Mouse (Mus musculus) midbrain, embryonic 11.5 days (tissue): ENCODE data around the gene Bicd2. TPM values are rescaled to one million over a fixed set of nuclear protein-coding genes. Genes with fewer than 3 reads are reported as not detected.

Source experiments
- ATAC-seq: fragments of 200-750 bp; cut with Nextera tagmentation; 2 replicates; pipeline ENCODE4 v1.8.0; 2017; ENCODE audit warnings: moderate TSS enrichment, moderate library complexity; ENCODE audit not compliant: low FRiP score
- DNase-seq: peaks from one replicate; pipeline ENCODE4 v3.0.0; 2015; ENCODE audit warnings: low spot score; ENCODE audit errors: missing footprints
- H3K27ac ChIP-seq: fragments of 300-500 bp; sonication (generic); 2 replicates; pipeline ENCODE4 v1.5.1; 2014; ENCODE audit warnings: low read depth, low read length
- H3K27me3 ChIP-seq: fragments of 300-500 bp; sonication (generic); 2 replicates; pipeline ENCODE4 v1.6.1; 2014; ENCODE audit warnings: mild to moderate bottlenecking, low read length, moderate library complexity, mixed read lengths; ENCODE audit not compliant: control insufficient read depth, insufficient read depth
- H3K36me3 ChIP-seq: fragments of 300-500 bp; sonication (generic); 2 replicates; pipeline ENCODE4 v1.6.1; 2014; ENCODE audit warnings: mild to moderate bottlenecking, low read length, moderate library complexity, mixed read lengths; ENCODE audit not compliant: control insufficient read depth, insufficient read depth
- H3K4me1 ChIP-seq: fragments of 300-500 bp; sonication (generic); 2 replicates; pipeline ENCODE4 v1.6.1; 2014; ENCODE audit warnings: low read length; ENCODE audit not compliant: control insufficient read depth, insufficient read depth
- H3K4me2 ChIP-seq: fragments of 300-500 bp; sonication (generic); 2 replicates; pipeline ENCODE4 v1.6.1; 2014; ENCODE audit warnings: mild to moderate bottlenecking, moderate library complexity
- H3K4me3 ChIP-seq: fragments of 300-500 bp; sonication (generic); 2 replicates; pipeline ENCODE4 v1.5.1; 2014; ENCODE audit warnings: low read depth, low read length
- H3K9ac ChIP-seq: fragments of 300-500 bp; sonication (generic); 2 replicates; pipeline ENCODE4 v1.6.1; 2014; ENCODE audit warnings: low read length
- H3K9me3 ChIP-seq: fragments of 300-500 bp; sonication (generic); 2 replicates; pipeline ENCODE4 v1.6.1; 2016; ENCODE audit warnings: low read length; ENCODE audit not compliant: control insufficient read depth
- WGBS: fragments of 180-500 bp; shearing (Covaris S2); extraction: QIAGEN DNeasy Blood & Tissue Kit; methylation state at CpG from one replicate; pipeline ENCODE4 v1.1.7; 2014; 5-methylcytosine and 5-hydroxymethylcytosine counted together
- polyA plus RNA-seq: library from polyadenylated mRNA; unstranded; fragments of >200 nt; fragmentation: Nextera tagmentation; extraction: Ambion mirVana; gene quantifications from 2 replicates; pipeline ENCODE4 v1.2.1, GENCODE M21; 2014

Bicd2 gene
- polyA plus RNA-seq, 1 experiment from 2014 or later, result 25.3 TPM

DNA sequence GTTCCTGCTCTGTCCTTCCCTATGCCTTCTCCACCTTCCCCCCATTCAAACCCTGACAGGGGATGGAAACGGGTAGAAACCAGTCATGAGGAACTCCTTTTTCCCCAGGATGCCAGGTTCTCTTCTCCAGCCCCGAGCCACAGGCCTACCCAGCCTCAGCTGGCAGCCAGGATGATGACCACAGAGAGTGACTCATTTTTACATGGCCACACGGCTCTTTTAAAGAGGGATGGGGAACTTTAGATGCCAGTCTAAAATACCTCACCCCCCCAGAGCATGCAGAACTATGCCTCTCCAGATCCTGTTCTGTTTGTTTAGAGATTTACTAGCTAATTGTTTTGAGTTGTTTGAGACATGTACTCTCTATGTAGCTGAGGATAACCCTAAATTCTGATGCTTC is 19.9 kb upstream of the Bicd2 start:
- Histone ChIP-seq H3K4me2 (no peak overlapping the region), H3K27ac (no peak overlapping the region), H3K4me3 (no peak overlapping the region), H3K4me1 (peaks cover 26% of the 10 kb centered on the region), H3K9me3 (no peaks in the 10 kb centered on the region), H3K36me3 (no peaks in the 10 kb centered on the region), H3K9ac (no peak overlapping the region), H3K27me3 (peaks cover 28% of the 10 kb centered on the region)
- ATAC-seq, result no peak
- 61% methylated on average over 3 of the region's 3 CpGs for WGBS
- peak; percentile 59 for DNase-seq

DNA sequence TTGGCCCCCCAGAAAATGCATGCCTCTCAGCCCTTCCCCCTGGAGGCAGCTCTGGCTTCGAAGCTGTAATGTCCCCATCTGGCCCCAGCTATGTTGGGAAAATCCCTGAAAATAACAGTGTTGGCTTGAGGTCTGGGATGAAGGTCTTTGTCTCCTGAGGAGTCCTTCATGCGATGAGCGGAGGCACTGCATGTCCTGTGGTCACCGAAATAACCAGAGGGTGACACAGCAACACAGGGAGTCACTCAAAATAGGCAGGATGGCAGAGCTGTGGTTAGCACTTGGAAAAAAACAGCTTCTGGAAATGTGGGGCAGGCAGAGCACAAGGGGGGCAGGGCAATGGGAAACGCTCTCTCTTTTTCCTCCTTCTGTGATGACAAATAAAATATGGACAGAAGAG is 19.2 kb upstream of the Bicd2 start:
- H3K27me3 ChIP-seq, result peaks cover 28% of the 10 kb centered on the region
- 88% methylated on average over 5 of the region's 5 CpGs for WGBS
- ATAC-seq (no peak), DNase-seq (no peak)
- H3K9ac ChIP-seq, result no peak overlapping the region
- H3K36me3 ChIP-seq, result no peaks in the 10 kb centered on the region
- H3K27ac ChIP-seq, result no peak overlapping the region
- no peak overlapping the region for H3K4me3 ChIP-seq
- H3K9me3 ChIP-seq, result no peaks in the 10 kb centered on the region
- peaks cover 24% of the 10 kb centered on the region for H3K4me1 ChIP-seq
- no peak overlapping the region for H3K4me2 ChIP-seq

DNA sequence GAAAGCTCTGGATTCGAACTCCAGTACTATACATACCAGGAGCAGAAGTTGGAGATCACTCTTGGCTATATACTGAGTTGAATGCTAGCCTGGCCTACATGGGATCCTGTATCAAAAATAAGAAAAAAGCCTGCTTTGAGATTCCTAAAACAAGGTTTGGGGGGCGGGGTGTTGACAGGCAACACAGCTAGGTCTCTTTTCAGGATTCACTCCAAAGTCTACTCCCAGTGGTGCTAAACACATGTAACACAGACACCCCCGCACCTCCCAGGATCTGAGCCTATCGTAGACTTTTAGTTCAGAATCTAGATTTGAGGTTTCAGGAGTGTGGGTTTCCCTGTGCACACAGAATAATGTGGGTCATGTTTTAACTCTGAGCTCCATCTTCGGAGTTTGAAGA is 18.6 kb upstream of the Bicd2 start:
- peaks cover 21% of the 10 kb centered on the region for H3K4me1 ChIP-seq
- no peaks in the 10 kb centered on the region for H3K36me3 ChIP-seq
- no peak for ATAC-seq
- no peak for DNase-seq
- H3K27ac ChIP-seq, result no peak overlapping the region
- peaks cover 25% of the 10 kb centered on the region for H3K27me3 ChIP-seq
- H3K9me3 ChIP-seq, result no peaks in the 10 kb centered on the region
- H3K4me2 ChIP-seq, result no peak overlapping the region
- no peak overlapping the region for H3K4me3 ChIP-seq
- WGBS, result 96% methylated on average over 5 of the region's 5 CpGs
- no peak overlapping the region for H3K9ac ChIP-seq

DNA sequence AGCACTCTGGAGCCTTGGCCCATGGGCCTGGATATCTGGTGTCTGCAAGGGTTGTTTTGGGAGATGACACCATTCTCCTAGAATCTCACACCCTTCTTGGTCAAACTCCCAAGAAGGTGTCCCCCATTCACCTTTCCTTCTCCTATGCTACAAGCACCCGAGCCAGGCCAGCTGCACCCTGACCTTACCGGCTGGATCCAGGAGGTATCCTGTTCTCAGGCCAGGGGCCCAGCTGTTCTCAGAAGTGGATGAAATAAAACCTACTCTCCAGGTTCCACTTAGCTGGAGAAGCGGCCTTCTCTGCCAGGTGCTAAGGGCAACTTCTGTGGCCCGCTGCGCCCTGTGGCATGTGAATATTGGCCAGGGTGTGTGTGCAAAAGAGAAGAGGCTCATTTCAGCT is 16.5 kb upstream of the Bicd2 start:
- no peak overlapping the region for H3K27ac ChIP-seq
- H3K36me3 ChIP-seq, result no peaks in the 10 kb centered on the region
- no peak for ATAC-seq
- peaks cover 8% of the 10 kb centered on the region for H3K4me1 ChIP-seq
- H3K4me2 ChIP-seq, result no peak overlapping the region
- no peak for DNase-seq
- H3K27me3 ChIP-seq, result peaks cover 17% of the 10 kb centered on the region
- 94% methylated on average over 5 of the region's 5 CpGs for WGBS
- H3K9me3 ChIP-seq, result no peaks in the 10 kb centered on the region
- H3K4me3 ChIP-seq, result no peak overlapping the region
- no peak overlapping the region for H3K9ac ChIP-seq

DNA sequence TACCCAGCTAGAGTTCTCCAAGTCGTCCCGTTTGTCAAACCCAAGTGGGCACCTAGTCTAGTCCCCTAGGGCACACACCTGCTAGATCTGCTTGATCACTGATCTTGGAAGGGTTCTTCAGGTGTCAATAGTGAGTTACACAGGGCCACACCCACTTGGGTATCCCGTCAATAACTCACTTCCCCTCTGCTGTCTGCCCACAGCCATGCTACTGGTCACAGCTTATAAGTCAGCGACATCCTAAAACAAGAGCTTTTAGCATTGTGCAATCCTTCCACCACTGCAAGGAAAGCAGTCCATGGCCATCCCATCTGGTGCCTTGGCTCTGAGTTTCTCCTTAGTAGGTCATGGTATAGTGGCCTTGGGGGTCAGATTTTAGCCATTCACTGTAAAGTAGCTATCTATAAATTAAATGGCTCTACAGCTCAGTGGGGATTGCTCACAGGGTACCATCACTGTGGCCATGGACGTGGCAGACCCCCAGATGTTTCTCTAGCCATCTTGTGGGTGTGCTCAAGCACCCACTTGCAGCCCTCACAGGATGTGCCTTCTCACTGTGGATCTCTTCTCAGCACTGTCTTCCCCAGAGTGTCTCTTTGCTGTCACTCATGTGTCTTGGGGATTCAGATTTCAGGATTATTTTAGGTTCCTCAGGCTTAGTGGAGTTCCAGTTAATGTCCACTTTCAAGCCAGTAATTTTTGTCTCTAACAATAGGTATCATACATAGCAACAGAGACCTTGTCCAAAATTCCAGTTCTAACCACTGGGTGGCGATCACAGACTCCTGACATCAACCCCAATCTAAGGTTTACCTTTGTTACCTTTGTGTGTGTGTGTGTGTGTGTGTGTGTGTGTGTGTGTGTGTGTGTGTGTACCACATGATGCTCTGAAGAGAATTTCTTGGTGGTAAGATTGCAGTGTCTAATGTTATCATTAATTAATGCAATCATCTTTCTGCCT is 14.9 kb upstream of the Bicd2 start:
- peaks cover 8% of the 10 kb centered on the region for H3K27me3 ChIP-seq
- no peaks in the 10 kb centered on the region for H3K36me3 ChIP-seq
- no peak overlapping the region for H3K4me3 ChIP-seq
- DNase-seq, result peak; percentile 91
- WGBS, result 62% methylated on average over 6 of the region's 6 CpGs
- ATAC-seq, result peak; percentile 55
- no peaks in the 10 kb centered on the region for H3K4me1 ChIP-seq
- H3K27ac ChIP-seq, result no peak overlapping the region
- no peak overlapping the region for H3K9ac ChIP-seq
- H3K4me2 ChIP-seq, result no peak overlapping the region
- no peaks in the 10 kb centered on the region for H3K9me3 ChIP-seq

DNA sequence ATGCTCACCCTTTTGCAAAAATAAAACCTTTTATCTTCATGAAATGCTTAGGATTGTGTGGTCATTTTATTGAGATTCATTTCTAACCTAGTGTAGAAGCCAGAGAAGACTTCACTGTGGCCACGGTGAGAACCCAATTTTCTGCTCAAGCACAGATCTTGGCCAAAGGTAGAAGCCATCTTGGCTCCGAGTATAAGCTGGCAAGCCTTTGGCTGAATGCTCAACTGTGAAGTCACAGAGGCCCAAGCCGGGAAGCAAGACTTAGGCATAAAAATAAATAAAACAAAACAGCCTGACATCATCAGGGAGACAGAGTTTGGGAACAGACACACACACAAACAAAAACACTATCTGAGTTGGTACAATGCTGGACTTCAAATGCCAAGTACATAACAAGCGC is 13.3 kb upstream of the Bicd2 start:
- Histone ChIP-seq H3K9ac (no peak overlapping the region), H3K9me3 (no peaks in the 10 kb centered on the region), H3K27me3 (no peaks in the 10 kb centered on the region; the same call in 1 of the 2 replicates), H3K4me1 (no peaks in the 10 kb centered on the region), H3K27ac (no peak overlapping the region), H3K4me2 (no peak overlapping the region), H3K36me3 (no peaks in the 10 kb centered on the region), H3K4me3 (no peak overlapping the region)
- WGBS, result 87% methylated on average over 4 of the region's 4 CpGs
- DNase-seq (no peak), ATAC-seq (no peak)

DNA sequence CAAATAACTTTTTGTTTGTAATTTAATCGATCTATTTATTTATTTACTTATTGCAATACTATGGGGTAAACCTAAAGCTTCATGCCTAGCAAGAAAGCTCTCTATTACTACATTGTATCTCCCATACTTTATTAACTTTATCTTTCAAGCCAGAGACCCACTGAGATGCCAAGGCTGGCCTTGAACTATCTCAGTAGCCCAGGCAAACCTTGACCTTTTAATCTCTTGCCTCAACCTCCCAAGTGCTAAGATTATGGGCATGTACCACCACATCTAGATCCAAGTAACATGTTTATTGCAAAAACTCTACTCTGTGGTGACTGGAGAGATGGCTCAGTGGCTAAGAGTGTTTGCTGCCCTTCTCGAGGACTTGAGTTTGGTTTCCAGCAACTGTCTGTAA is 8.1 kb upstream of the Bicd2 start:
- Histone ChIP-seq H3K27ac (no peak overlapping the region), H3K4me3 (no peak overlapping the region), H3K9ac (no peak overlapping the region), H3K4me1 (no peaks in the 10 kb centered on the region), H3K4me2 (no peak overlapping the region), H3K9me3 (no peaks in the 10 kb centered on the region), H3K36me3 (no peaks in the 10 kb centered on the region), H3K27me3 (no peaks in the 10 kb centered on the region)
- ATAC-seq, result no peak
- peak; percentile 8 for DNase-seq
- WGBS, result 79% methylated on average over 2 of the region's 2 CpGs

DNA sequence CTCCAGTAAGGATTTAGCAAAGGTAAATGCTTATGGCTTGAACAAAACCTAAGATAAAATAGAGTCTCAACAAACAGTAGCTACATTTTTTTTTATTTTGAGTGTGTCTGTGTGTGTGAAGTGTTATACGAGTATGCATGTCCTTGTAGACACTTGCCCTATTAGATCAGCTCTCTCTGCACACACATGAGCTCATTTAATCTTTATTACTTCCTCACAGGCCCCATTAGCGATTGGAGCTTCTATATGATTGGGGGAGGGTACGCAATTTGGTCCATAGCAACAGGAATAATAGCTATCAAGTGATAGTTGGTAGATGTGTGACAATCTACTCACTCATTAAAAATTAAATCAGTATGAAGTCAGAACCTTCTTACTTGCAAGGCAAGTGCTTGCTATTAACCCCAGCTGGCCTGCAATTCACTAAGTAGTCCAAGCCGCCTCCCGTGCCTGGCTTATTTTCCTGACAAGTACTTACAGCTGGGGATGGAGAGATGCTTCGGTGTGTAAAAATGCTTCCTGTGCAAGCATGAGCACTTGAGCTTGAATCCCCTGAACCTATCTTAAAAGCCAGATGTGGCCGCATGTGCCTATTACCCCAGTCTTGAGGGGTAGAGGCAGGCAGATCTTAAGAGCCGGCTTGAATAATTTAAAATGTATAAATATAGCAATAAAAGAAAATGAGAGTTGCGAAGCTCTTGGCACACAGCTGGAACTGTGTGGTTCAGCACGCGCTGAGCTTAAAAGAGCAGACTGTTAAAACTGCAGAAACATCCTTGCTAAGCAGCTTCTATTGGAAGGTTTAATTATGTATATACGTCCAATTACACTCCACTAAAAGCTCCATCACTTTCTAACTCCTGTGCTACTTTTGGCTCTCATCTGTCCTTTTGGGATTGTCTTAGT is 6.1 kb upstream of the Bicd2 start:
- Histone ChIP-seq H3K9ac (no peak overlapping the region), H3K36me3 (no peaks in the 10 kb centered on the region), H3K4me2 (no peak overlapping the region), H3K27ac (no peak overlapping the region), H3K4me3 (no peak overlapping the region), H3K27me3 (no peaks in the 10 kb centered on the region), H3K9me3 (no peaks in the 10 kb centered on the region), H3K4me1 (no peaks in the 10 kb centered on the region)
- ATAC-seq (no peak), DNase-seq (peak; percentile 2)
- WGBS, result 86% methylated on average over 12 of the region's 12 CpGs
